Mouse (Mus musculus) gastrocnemius, postnatal 10 days (tissue): Measurements from ENCODE around the gene Epb41. TPM values are rescaled to one million over a fixed set of nuclear protein-coding genes. Genes with fewer than 3 reads are reported as not detected.

ENCODE experiments used
- DNase-seq: peaks from one replicate; pipeline ENCODE4 v3.0.0; 2021; ENCODE audit warnings: mixed read lengths
- long read RNA-seq, 2 experiments: library from polyadenylated mRNA; stranded (forward); transcript quantifications; one replicate each; pipeline ENCODE4 v2.0.0; 2021
- total RNA-seq, 2 experiments: library from RNA; stranded (reverse); gene quantifications; 2 replicates each; pipeline ENCODE4 v1.2.3; 2021

Epb41 gene
- 10 to 100 TPM; 51.7 to 54.5 TPM for total RNA-seq
- long read RNA-seq, experiment 1, full-length matches to known transcripts, result 6 of 35 reads
- long read RNA-seq, experiment 1, partial matches to known transcripts, result 11 of 35 reads
- long read RNA-seq, experiment 1, other reads (novel, unspliced or antisense), result 18 of 35 reads
- long read RNA-seq, experiment 2, full-length matches to known transcripts, result 7 of 34 reads
- long read RNA-seq, experiment 2, partial matches to known transcripts, result 7 of 34 reads
- long read RNA-seq, experiment 2, other reads (novel, unspliced or antisense), result 20 of 34 reads

GRCm38 (mm10) chr4:132074933-132075769, at the start of gene Epb41:
Epb41 (minus strand) TSS chr4:132075321.
- DNase-seq, result peak; percentile 89

GRCm38 (mm10) chr4:132123166-132123565, 48.0 kb upstream of the Epb41 start:
- DNase-seq, result no peak

- no peak for DNase-seq
Measured at GRCm38 (mm10) chr4:132121674-132122073, 46.6 kb upstream of the Epb41 start.

- DNase-seq, result no peak
Measured at GRCm38 (mm10) chr4:132119566-132119965, 44.4 kb upstream of the Epb41 start.

- no peak for DNase-seq
Measured at GRCm38 (mm10) chr4:132116315-132116714, 41.2 kb upstream of the Epb41 start.

- no peak for DNase-seq
Measured at GRCm38 (mm10) chr4:132113411-132114095, 38.4 kb upstream of the Epb41 start.

- DNase-seq, result no peak
Measured at GRCm38 (mm10) chr4:132111227-132111626, 36.1 kb upstream of the Epb41 start.

GRCm38 (mm10) chr4:132108221-132108620, 33.1 kb upstream of the Epb41 start:
- DNase-seq, result no peak

- no peak for DNase-seq
Measured at GRCm38 (mm10) chr4:132101152-132101551, 26.0 kb upstream of the Epb41 start.

- DNase-seq, result no peak
Measured at GRCm38 (mm10) chr4:132099548-132099947, 24.4 kb upstream of the Epb41 start.

GRCm38 (mm10) chr4:132095043-132095442, 19.9 kb upstream of the Epb41 start:
- no peak for DNase-seq

GRCm38 (mm10) chr4:132093928-132094327, 18.8 kb upstream of the Epb41 start:
- no peak for DNase-seq

- DNase-seq, result no peak
Measured at GRCm38 (mm10) chr4:132093136-132093535, 18.0 kb upstream of the Epb41 start.

GRCm38 (mm10) chr4:132088921-132089320, 13.8 kb upstream of the Epb41 start:
- peak; percentile 55 for DNase-seq

- DNase-seq, result no peak
Measured at GRCm38 (mm10) chr4:132085114-132085513, 10.0 kb upstream of the Epb41 start.

GRCm38 (mm10) chr4:132080492-132080983, 5.4 kb upstream of the Epb41 start:
- no peak for DNase-seq

- DNase-seq, result peak; percentile 68
Measured at GRCm38 (mm10) chr4:132079555-132080275, 4.6 kb upstream of the Epb41 start.

GRCm38 (mm10) chr4:132078296-132078714, 3.2 kb upstream of the Epb41 start:
- DNase-seq, result no peak

GRCm38 (mm10) chr4:132077445-132077844, 2.3 kb upstream of the Epb41 start:
- DNase-seq, result no peak

- peak; percentile 26 for DNase-seq
Measured at GRCm38 (mm10) chr4:132076480-132077405, 1.6 kb upstream of the Epb41 start.

GRCm38 (mm10) chr4:132075796-132076195, 675 bp upstream of the Epb41 start:
- no peak for DNase-seq
